Mouse (Mus musculus) heart, embryonic 11.5 days (tissue): ENCODE data around the gene Tsen54. TPM values are rescaled to one million over a fixed set of nuclear protein-coding genes. Genes with fewer than 3 reads are reported as not detected.

Experiments
- ATAC-seq: fragments of 200-750 bp; cut with Nextera tagmentation; replicated peaks from 2 replicates; pipeline ENCODE4 v1.8.0; 2017; ENCODE audit warnings: moderate library complexity; ENCODE audit not compliant: insufficient number of reproducible peaks, low FRiP score, low TSS enrichment
- H3K27ac ChIP-seq: fragments of 300-500 bp; sonication (generic); 2 replicates; pipeline ENCODE4 v1.5.1; 2014; ENCODE audit warnings: mild to moderate bottlenecking, low read depth, low read length
- H3K27me3 ChIP-seq: fragments of 300-500 bp; sonication (generic); 2 replicates; pipeline ENCODE4 v1.6.1; 2014; ENCODE audit warnings: mild to moderate bottlenecking, low read length, mixed read lengths; ENCODE audit not compliant: control insufficient read depth, insufficient read depth
- H3K36me3 ChIP-seq: fragments of 300-500 bp; sonication (generic); 2 replicates; pipeline ENCODE4 v1.6.1; 2014; ENCODE audit warnings: mild to moderate bottlenecking, low read length, moderate library complexity, mixed read lengths; ENCODE audit not compliant: control insufficient read depth, insufficient read depth
- H3K4me1 ChIP-seq: fragments of 300-500 bp; sonication (generic); 2 replicates; pipeline ENCODE4 v1.6.1; 2014; ENCODE audit warnings: low read length; ENCODE audit not compliant: control insufficient read depth, insufficient read depth
- H3K4me2 ChIP-seq: fragments of 300-500 bp; sonication (generic); 2 replicates; pipeline ENCODE4 v1.6.1; 2014; ENCODE audit warnings: mild to moderate bottlenecking, moderate library complexity
- H3K4me3 ChIP-seq: fragments of 300-500 bp; sonication (generic); 2 replicates; pipeline ENCODE4 v1.5.1; 2014; ENCODE audit warnings: low read depth, low read length
- H3K9ac ChIP-seq: fragments of 300-500 bp; sonication (generic); 2 replicates; pipeline ENCODE4 v1.6.1; 2014; ENCODE audit warnings: mild to moderate bottlenecking, low read depth, low read length, moderate library complexity
- H3K9me3 ChIP-seq: fragments of 300-500 bp; sonication (generic); replicated peaks from 2 replicates; pipeline ENCODE4 v1.6.1; 2016; ENCODE audit warnings: low read length; ENCODE audit not compliant: control insufficient read depth
- WGBS: fragments of 180-500 bp; shearing (Covaris S2); extraction: QIAGEN DNeasy Blood & Tissue Kit; methylation state at CpG from one replicate; pipeline ENCODE4 v1.1.7; 2014; ENCODE audit not compliant: insufficient replicate concordance; 5-methylcytosine and 5-hydroxymethylcytosine counted together
- polyA plus RNA-seq: library from polyadenylated mRNA; unstranded; fragments of >200 nt; fragmentation: Nextera tagmentation; extraction: Ambion mirVana; gene quantifications from 2 replicates; pipeline ENCODE4 v1.2.1, GENCODE M21; 2014

Gene Tsen54
- polyA plus RNA-seq, 1 experiment from 2014 or later: 20.8 TPM

- Histone ChIP-seq H3K27ac (no peak overlapping the region), H3K9ac (no peak overlapping the region), H3K4me3 (no peak overlapping the region), H3K9me3 (no peaks in the 10 kb centered on the region), H3K27me3 (no peaks in the 10 kb centered on the region), H3K4me2 (no peak overlapping the region), H3K36me3 (no peaks in the 10 kb centered on the region), H3K4me1 (peaks cover 75% of the 10 kb centered on the region)
- no peak for ATAC-seq
- WGBS: 91% methylated on average over 22 of the region's 22 CpGs
Observed at GRCm38 (mm10) chr11:115837606-115838345, 23.3 kb downstream of the Tsen54 start.

- no peaks in the 10 kb centered on the region for H3K36me3 ChIP-seq
- no peaks in the 10 kb centered on the region for H3K9me3 ChIP-seq
- H3K4me1 ChIP-seq: peaks cover 75% of the 10 kb centered on the region
- WGBS: 43% methylated on average over 4 of the region's 4 CpGs
- peak overlapping the region; percentile 3 for H3K4me2 ChIP-seq
- no peak overlapping the region for H3K4me3 ChIP-seq
- H3K9ac ChIP-seq: no peak overlapping the region
- no peak for ATAC-seq
- H3K27ac ChIP-seq: peak overlapping the region; percentile 58
- H3K27me3 ChIP-seq: no peaks in the 10 kb centered on the region
Observed at GRCm38 (mm10) chr11:115838895-115839311, 24.4 kb downstream of the Tsen54 start.

- Histone ChIP-seq H3K4me2 (no peak overlapping the region; the same call in 1 of the 2 replicates), H3K4me1 (peaks cover 71% of the 10 kb centered on the region), H3K27me3 (no peaks in the 10 kb centered on the region), H3K9me3 (no peaks in the 10 kb centered on the region), H3K36me3 (no peaks in the 10 kb centered on the region), H3K27ac (peak overlapping the region; percentile 62), H3K4me3 (no peak overlapping the region), H3K9ac (peak overlapping the region; percentile 36; the same call in 1 of the 2 replicates)
- ATAC-seq: no peak
- 58% methylated on average over 3 of the region's 3 CpGs for WGBS
Observed at GRCm38 (mm10) chr11:115839732-115840131, 25.2 kb downstream of the Tsen54 start.

GRCm38 (mm10) chr11:115841044-115841443, 26.5 kb downstream of the Tsen54 start:
- H3K27me3 ChIP-seq: no peaks in the 10 kb centered on the region
- H3K9ac ChIP-seq: no peak overlapping the region
- peaks cover 11% of the 10 kb centered on the region for H3K36me3 ChIP-seq
- ATAC-seq: no peak
- peaks cover 71% of the 10 kb centered on the region for H3K4me1 ChIP-seq
- peak overlapping the region; percentile 97 for H3K27ac ChIP-seq
- WGBS: 79% methylated on average over 6 of the region's 6 CpGs
- H3K4me2 ChIP-seq: no peak overlapping the region
- no peak overlapping the region for H3K4me3 ChIP-seq
- no peaks in the 10 kb centered on the region; the same call in 1 of the 2 replicates for H3K9me3 ChIP-seq

GRCm38 (mm10) chr11:115841961-115842550, 27.5 kb downstream of the Tsen54 start:
- WGBS: 2% methylated on average over 6 of the region's 6 CpGs
- ATAC-seq: peak; percentile 82
- Histone ChIP-seq H3K4me3 (no peak overlapping the region), H3K4me2 (peak overlapping the region; percentile 46), H3K27ac (peak overlapping the region; percentile 97), H3K27me3 (no peaks in the 10 kb centered on the region), H3K4me1 (peaks cover 62% of the 10 kb centered on the region), H3K9me3 (no peaks in the 10 kb centered on the region; the same call in 1 of the 2 replicates), H3K36me3 (peaks cover 11% of the 10 kb centered on the region), H3K9ac (peak overlapping the region; percentile 43; the same call in 1 of the 2 replicates)

GRCm38 (mm10) chr11:115843141-115843890, 28.8 kb downstream of the Tsen54 start:
- Histone ChIP-seq H3K4me3 (no peak overlapping the region), H3K4me2 (no peak overlapping the region; the same call in 1 of the 2 replicates), H3K9ac (peak overlapping the region; percentile 44; the same call in 1 of the 2 replicates), H3K27ac (peak overlapping the region; percentile 97), H3K4me1 (peaks cover 55% of the 10 kb centered on the region), H3K9me3 (no peaks in the 10 kb centered on the region; the same call in 1 of the 2 replicates), H3K27me3 (no peaks in the 10 kb centered on the region), H3K36me3 (peaks cover 11% of the 10 kb centered on the region)
- ATAC-seq: no peak
- WGBS: 78% methylated on average over 11 of the region's 14 CpGs

GRCm38 (mm10) chr11:115843891-115844239, 29.3 kb downstream of the Tsen54 start:
- H3K36me3 ChIP-seq: peaks cover 11% of the 10 kb centered on the region
- H3K9me3 ChIP-seq: no peaks in the 10 kb centered on the region; the same call in 1 of the 2 replicates
- H3K27ac ChIP-seq: peak overlapping the region; percentile 54; the same call in 1 of the 2 replicates
- no peak overlapping the region for H3K4me3 ChIP-seq
- H3K9ac ChIP-seq: no peak overlapping the region
- 86% methylated on average over 5 of the region's 5 CpGs for WGBS
- H3K4me2 ChIP-seq: no peak overlapping the region
- peaks cover 50% of the 10 kb centered on the region for H3K4me1 ChIP-seq
- no peak for ATAC-seq
- no peaks in the 10 kb centered on the region for H3K27me3 ChIP-seq

- 82% methylated on average over 8 of the region's 8 CpGs for WGBS
- ATAC-seq: no peak
- H3K36me3 ChIP-seq: peaks cover 11% of the 10 kb centered on the region
- H3K4me2 ChIP-seq: no peak overlapping the region
- H3K4me3 ChIP-seq: no peak overlapping the region
- H3K9me3 ChIP-seq: no peaks in the 10 kb centered on the region; the same call in 1 of the 2 replicates
- peak overlapping the region; percentile 17; the same call in 1 of the 2 replicates for H3K27ac ChIP-seq
- no peaks in the 10 kb centered on the region for H3K27me3 ChIP-seq
- peaks cover 46% of the 10 kb centered on the region for H3K4me1 ChIP-seq
- no peak overlapping the region for H3K9ac ChIP-seq
Observed at GRCm38 (mm10) chr11:115844240-115844639, 29.7 kb downstream of the Tsen54 start.
